Mouse (Mus musculus) testis, adult 2 months (tissue): ENCODE measurements at regions not wholly inside any gene's neighbourhood (a gene's known extent, or its start where the extent isn't known, plus 50 kb on each side); places are given as distances from the start of the nearest gene placed in this dataset.

Source experiments
- CTCF ChIP-seq: fragments of 200-500 bp; IDR thresholded peaks from 2 replicates; pipeline ENCODE4 v1.5.1; 2012; ENCODE audit warnings: low read depth, mild to moderate bottlenecking, inconsistent platforms, low read length, moderate library complexity; ENCODE audit not compliant: control insufficient read depth, insufficient read depth, insufficient replicate concordance
- POLR2A ChIP-seq: fragments of 200-500 bp; IDR thresholded peaks from 2 replicates; pipeline ENCODE4 v1.6.1; 2012; ENCODE audit warnings: low read depth, mild to moderate bottlenecking, inconsistent platforms, low read length, moderate library complexity; ENCODE audit not compliant: control insufficient read depth

DNA sequence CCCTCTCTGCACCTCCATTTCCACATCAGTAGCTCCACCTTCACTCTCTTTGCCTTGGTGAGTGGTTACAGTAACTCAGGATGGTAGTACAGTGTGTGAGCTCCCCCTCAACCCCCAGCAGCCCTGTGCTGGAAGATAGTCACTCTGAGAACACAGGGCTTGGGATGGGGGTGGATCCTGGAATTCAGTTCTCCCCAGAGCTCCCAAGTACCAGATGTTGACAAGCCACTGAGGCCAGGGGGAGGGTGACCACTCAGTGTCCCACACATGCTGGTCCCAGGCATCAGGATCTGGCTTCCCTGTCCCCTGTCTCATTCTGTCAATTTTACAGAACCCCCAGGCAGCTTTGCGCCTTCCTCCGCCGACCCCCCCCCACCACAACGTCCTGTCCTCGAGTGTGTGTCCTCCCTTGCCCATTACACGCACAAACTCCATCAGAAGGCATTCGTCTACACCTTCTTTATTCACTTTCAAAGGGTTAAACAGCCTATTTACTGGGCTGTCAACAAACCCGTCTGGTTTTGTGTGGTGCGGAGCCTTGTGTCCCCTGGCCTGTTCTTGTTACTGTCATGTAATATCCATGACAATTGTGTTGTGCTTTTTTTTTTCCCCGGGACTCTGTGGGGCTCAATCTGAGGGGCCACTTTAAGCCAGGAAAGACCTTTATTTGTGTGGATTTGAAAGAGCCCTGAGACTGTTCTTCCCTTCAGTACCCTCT lies 194.6 kb upstream of the Irx3 start:
- no peak for TF ChIP-seq CTCF
- no peak for TF ChIP-seq POLR2A
